Mouse (Mus musculus) T-cell, adult 2 months (primary cell): Measurements from ENCODE around the gene Clec4g.
A peak's percentile ranks its signal among the peaks of the same experiment; 100 is the strongest.

Experiments used
- DNase-seq: peaks from one replicate; pipeline ENCODE4 v3.0.0; 2022; ENCODE audit warnings: low spot score

The Clec4g gene

DNA sequence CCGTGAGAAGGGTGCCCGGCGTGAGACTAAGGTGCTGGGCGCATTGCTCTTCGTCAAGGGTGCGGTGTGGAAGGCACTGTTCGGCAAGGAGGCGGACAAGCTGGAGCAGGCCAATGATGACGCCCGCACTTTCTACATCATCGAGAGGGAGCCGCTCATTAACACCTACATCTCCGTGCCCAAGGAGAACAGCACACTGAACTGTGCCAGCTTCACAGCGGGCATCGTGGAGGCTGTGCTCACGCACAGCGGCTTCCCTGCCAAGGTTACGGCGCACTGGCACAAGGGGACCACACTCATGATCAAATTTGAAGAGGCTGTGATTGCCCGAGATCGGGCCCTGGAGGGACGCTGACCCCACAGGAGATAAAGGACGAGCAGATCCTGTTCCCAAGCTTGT lies 41.2 kb downstream of the Clec4g start:
- DNase-seq = no peak

- DNase-seq = no peak
These were observed 41.6 kb downstream of the Clec4g start for GRCm38 (mm10) chr8:3678831-3679230.

DNA sequence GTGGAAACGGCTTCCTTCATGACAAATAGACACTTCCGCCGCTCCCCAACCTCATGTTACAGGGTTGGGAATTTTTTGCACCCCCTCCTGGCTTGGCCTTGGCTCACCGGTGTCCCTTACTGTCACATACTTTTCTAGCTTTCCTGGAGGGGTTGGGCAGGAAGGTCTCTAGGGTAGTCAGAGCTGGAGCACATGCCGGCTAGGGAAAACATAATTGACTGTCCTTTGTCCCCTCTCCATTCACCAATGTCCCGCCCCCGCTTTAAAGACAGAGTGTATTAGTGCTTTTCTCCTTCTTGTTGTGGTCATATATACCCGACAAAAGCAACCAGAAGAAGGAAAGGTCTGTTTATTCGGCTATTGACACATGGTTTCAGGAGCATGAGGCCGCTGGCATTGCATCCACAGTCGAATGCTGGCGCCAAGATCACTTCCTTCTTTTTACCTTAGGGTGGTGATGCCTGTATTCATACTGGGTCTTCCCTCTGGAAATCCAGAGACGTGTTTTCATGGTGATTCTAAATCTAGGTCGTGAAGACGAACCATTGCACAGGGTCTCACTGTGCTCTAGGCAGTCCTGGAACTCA lies 43.4 kb downstream of the Clec4g start:
- no peak for DNase-seq

- DNase-seq = peak; percentile 95
These were observed 44.1 kb downstream of the Clec4g start, which contains the start of gene Trappc5 for GRCm38 (mm10) chr8:3676131-3676992. Gene Trappc5, plus strand, starts transcription at chr8:3676299.

- DNase-seq = no peak
These were observed 45.8 kb downstream of the Clec4g start for GRCm38 (mm10) chr8:3674671-3675070.

DNA sequence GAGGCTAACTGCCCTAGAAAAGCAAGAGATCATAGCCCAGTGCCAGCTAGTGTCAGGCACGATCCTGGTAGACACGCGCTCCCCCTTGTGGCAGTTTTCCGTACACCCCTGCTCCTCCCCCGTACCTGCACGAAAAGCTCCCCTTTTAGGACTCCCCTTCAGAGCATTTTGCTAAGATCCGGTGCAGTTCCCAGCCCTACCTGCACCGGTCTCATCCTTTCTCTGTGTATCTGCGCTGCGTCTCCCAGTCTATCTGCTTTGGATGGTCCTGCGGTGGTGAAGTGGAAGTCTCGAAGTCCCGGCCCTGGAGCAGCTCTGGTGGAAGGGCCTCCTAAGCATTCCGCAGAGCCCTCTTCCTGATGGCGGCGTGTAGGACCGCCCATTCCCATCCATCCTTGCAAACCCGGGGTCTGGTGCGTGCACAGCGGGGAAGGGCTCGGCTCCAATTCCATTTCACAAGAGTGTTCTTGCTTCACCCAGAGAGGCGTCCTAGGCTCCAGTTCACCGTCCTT lies 48.4 kb downstream of the Clec4g start, which contains the start of gene Fcor:
TSS of gene Fcor (minus strand) at position 383 of the 512 bp plus-strand sequence.
- peak; percentile 82 for DNase-seq

- DNase-seq = peak; percentile 22
These were observed 50.1 kb downstream of the Clec4g start for GRCm38 (mm10) chr8:3670388-3670787.

DNA sequence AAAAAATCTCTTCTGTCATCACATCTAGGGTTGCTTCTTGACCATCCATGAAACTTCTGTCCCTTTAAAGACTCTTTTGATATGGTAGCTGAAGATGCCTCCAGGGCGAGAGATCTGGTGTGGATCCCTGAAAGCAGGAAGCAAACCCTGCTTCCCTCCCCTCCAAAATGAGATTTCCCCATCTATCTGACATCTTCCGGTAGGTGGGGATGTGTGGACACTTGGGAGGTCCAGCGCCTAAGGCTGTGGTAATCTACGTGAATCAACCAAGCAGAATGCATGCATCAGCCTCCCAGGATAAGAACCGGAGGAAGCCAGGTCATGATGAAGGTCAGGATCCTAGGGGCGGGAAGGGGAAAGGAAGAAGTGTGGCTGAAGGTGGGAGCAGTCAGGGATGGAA lies 54.9 kb downstream of the Clec4g start, which contains the start of gene Mcemp1:
TSS of gene Mcemp1 (plus strand) at position 248 of the 400 bp plus-strand sequence.
- DNase-seq = no peak

DNA sequence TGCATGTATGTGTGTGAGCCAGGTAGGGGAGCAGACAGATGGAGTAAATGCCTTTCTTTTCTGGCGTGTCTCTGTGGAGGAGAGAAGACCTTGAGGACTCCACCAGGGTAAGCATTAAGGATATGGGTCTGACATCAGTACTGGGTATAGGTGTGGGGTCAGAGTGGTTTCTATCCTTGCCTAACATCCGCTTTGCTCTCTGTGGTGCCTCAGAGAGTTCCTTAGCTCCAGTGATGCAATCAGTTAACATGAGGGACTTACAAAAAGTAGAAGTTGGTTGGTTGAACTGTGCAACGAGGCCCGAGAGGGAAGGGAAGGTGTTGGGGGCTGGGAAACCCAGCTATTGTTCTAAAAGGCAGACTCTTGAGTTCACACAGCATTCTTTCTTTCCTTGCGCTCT lies 56.0 kb downstream of the Clec4g start:
- DNase-seq = no peak

DNA sequence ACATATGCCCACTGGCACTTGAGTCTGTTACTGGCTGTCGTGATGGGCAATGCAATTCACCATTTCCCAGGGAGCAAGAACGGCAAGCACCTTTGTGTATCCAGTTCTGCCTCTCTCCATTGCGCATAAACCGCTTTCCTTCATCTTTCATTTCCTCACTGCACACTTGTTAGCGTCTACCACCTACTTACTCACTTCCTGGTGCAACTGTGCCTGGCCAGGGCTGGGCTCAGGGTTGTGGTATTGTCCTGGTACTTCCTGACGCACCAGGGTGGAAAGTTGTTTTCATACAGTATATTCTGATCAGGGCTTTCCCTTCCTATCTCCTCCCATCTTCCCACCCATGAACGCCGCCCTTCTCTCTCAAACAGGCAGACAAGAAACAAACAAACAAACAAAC lies 59.6 kb downstream of the Clec4g start:
- DNase-seq = no peak
